Mouse (Mus musculus): ENCODE results near the gene Tmcc3. TPM values are rescaled to one million over a fixed set of nuclear protein-coding genes. Genes with fewer than 3 reads are reported as not detected.

Tmcc3 gene
- polyA plus RNA-seq, 1 experiment from 2014 or later: 5.7 TPM

GRCm38 (mm10) chr10:94413770-94414651 lies 102.3 kb downstream of the Tmcc3 start:
- H3K4me1 ChIP-seq: peaks cover 56% of the 10 kb centered on the region
- peak overlapping the region; percentile 66 for H3K27ac ChIP-seq
- no peaks in the 10 kb centered on the region for H3K36me3 ChIP-seq

DNA sequence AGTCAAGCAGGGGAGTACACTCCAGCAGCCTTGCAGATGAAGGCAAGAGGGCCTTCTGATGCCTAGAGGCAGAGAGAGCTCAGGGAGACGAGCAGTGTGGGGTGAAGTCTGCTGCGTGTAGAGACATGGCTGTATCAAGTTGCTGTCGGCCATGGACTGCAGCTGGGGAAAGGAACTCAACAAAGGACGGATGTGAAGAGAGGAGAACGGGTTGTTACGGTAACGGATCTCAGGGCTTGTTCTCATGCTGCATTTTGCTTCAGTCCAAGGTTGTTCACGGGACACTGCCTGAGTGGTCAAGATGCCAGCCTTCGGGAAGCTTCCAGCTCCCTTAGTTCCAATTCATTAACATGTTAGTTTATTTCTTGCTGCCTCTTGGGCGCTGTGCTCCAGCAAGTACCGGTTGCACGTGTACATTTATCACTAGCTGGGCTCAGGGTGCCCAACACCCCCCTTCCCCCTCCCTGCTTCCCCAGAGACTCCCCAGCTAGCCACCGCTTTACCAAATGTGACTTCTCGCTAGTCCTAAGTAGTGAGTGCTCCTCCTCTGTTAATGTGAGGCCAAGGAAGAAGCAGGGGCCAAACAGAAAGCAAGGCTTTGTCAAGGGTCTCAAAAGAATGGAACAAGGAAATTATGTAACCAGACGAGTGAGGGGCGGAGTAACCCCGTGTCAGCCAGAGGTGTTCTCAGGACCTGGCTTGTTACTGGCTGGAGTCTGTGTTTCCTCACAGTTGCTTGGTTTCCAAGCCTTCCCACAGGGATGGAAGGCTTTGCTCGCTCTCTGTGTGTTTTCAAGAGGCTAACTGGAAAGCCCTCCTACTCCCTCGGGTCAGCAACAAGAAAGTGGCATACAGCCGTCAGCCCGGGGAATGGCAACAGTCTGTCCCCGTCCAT lies 104.4 kb downstream of the Tmcc3 start:
- DNase-seq (ENCODE audit: low spot score): no peak
- H3K9me3 ChIP-seq (replicated peaks): no peaks in the 10 kb centered on the region
- H3K27me3 ChIP-seq (ENCODE audit: low read depth, poor library complexity, severe bottlenecking): no peaks in the 10 kb centered on the region
- H3K27ac ChIP-seq: peak overlapping the region; percentile 79
- no peaks in the 10 kb centered on the region for H3K36me3 ChIP-seq
- no peak overlapping the region for H3K4me3 ChIP-seq
- 69% methylated on average over 22 of the region's 22 CpGs for WGBS
- peaks cover 44% of the 10 kb centered on the region for H3K4me1 ChIP-seq

More at GRCm38 (mm10) chr10:94413770-94414651, 102.3 kb downstream of the Tmcc3 start:
- WGBS: 26% methylated on average over 8 of the region's 8 CpGs
- no peaks in the 10 kb centered on the region for H3K27me3 ChIP-seq (ENCODE audit: low read depth, poor library complexity, severe bottlenecking)
- H3K9me3 ChIP-seq (replicated peaks): no peaks in the 10 kb centered on the region
- no peak for DNase-seq (ENCODE audit: low spot score)
- no peak overlapping the region for H3K4me3 ChIP-seq

DNA sequence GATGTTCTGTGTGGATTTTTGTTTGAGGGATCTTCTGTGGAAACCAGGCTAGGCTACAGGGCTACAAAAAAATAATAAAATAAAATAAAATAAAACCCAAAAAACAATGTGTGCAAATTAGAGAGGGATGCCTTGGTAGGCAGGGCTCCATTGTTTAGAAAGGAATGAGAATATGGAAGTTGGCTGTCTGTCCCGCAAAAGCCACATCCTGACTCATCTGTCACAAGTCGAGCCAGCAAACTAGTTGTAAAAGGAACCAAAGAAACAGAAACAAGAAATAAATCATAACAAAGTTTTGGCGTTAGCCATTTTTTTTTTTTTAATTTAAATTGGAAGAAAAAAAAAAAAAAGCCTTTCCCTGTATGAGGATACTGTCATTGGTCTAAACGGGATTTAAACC lies 105.9 kb downstream of the Tmcc3 start:
- Histone ChIP-seq H3K36me3 (no peaks in the 10 kb centered on the region), H3K9me3 (replicated peaks) (no peaks in the 10 kb centered on the region), H3K27me3 (ENCODE audit: low read depth, poor library complexity, severe bottlenecking) (no peaks in the 10 kb centered on the region), H3K4me3 (no peak overlapping the region), H3K4me1 (peaks cover 33% of the 10 kb centered on the region), H3K27ac (no peak overlapping the region)
- DNase-seq (ENCODE audit: low spot score): no peak
- 92% methylated on average over 4 of the region's 4 CpGs for WGBS

DNA sequence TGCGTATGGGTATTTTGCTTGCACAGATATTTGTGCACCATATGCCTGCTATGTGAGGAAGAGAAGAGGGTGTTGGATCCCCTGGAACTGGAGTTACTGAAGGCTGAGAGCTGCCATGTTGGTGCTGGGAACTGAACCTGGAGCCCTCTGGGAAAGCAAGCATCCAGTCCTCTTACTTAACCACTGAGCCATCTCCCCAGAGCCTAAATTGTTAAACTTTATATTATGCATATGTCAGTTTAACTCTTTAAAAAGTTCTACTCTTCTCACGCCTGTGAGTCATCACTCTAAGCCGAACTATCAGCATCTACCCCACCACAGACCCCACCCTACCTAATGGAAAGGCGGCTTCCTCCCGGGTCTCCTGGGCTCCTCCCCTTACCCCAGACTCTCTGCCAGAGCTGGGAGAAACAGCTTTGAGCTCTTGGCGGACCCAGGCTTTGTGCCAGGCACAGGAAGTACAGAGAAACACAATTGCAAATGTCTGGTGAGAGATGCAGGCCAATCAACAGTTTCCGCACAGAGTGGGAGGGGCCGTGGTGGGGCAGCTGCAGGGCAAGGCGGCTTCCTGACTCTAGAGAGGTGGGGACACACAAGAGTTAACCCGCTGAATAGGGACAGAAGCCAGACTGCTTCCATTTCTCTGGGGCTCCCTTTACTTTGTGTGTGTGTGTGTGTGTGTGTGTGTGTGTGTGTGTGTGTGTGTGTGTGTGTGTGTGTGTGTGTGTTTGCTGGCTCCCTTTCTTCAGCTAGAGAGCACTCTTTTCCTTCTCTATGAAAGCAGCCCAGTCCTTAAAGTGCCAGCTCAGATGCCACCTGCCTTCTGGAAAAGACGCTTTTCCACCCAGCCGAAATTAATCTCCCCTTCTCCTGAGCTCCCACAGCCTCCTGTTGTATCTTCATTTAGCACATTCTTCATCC lies 114.5 kb downstream of the Tmcc3 start:
- Histone ChIP-seq H3K4me1 (peaks cover 9% of the 10 kb centered on the region; the same call in 1 of the 2 replicates), H3K27me3 (ENCODE audit: low read depth, poor library complexity, severe bottlenecking) (no peaks in the 10 kb centered on the region), H3K36me3 (no peaks in the 10 kb centered on the region), H3K4me3 (no peak overlapping the region), H3K27ac (peak overlapping the region; percentile 47), H3K9me3 (replicated peaks) (no peaks in the 10 kb centered on the region)
- DNase-seq (ENCODE audit: low spot score): peak; percentile 50
- WGBS: 68% methylated on average over 12 of the region's 12 CpGs

DNA sequence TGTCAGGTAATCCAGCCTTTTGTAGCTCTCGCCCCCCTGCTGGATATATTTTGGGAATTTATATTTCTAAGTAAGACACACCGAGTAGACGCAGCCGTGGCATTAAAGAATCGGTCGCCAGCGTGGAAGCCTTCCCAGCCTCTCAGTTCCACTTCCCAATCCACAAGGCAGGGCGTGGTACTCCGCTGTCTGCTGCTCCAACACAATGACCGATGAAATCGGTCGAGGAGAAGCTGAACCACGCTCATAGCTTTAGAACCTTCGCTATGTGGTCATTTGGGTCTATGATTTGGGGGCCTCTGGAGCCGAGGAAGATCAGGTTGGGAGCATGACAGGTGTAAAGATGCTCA lies 115.1 kb downstream of the Tmcc3 start:
- H3K4me3 ChIP-seq: no peak overlapping the region
- WGBS: 91% methylated on average over 15 of the region's 15 CpGs
- H3K9me3 ChIP-seq (replicated peaks): no peaks in the 10 kb centered on the region
- no peaks in the 10 kb centered on the region for H3K27me3 ChIP-seq (ENCODE audit: low read depth, poor library complexity, severe bottlenecking)
- peaks cover 9% of the 10 kb centered on the region; the same call in 1 of the 2 replicates for H3K4me1 ChIP-seq
- no peak for DNase-seq (ENCODE audit: low spot score)
- H3K27ac ChIP-seq: peak overlapping the region; percentile 47
- H3K36me3 ChIP-seq: no peaks in the 10 kb centered on the region

- H3K9me3 ChIP-seq (replicated peaks): no peaks in the 10 kb centered on the region
- peaks cover 9% of the 10 kb centered on the region; the same call in 1 of the 2 replicates for H3K4me1 ChIP-seq
- no peak overlapping the region for H3K27ac ChIP-seq
- H3K27me3 ChIP-seq (ENCODE audit: low read depth, poor library complexity, severe bottlenecking): no peaks in the 10 kb centered on the region
- DNase-seq (ENCODE audit: low spot score): no peak
- no peak overlapping the region for H3K4me3 ChIP-seq
- no peaks in the 10 kb centered on the region for H3K36me3 ChIP-seq
- WGBS: 70% methylated on average over 12 of the region's 12 CpGs
These were observed 116.6 kb downstream of the Tmcc3 start for GRCm38 (mm10) chr10:94428186-94428942.

DNA sequence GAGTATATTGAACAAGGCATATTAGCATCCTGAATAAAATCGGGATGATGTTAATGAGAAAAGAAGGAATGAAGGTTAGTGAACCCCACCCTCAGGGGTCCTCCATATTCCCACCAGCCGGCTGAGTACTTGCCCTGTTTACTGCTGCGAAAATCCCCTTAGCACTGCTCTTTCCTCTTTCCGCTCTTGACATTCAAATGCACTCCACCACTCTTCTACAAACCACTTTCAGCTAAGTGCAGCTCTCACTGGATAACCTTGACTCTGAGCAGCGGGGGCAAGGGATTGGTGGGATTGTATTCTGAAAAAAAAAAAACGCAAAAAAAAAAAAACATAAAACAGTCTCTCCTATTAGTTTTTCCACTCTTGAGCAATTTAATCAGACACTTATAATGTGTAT lies 118.8 kb downstream of the Tmcc3 start:
- H3K36me3 ChIP-seq: no peaks in the 10 kb centered on the region
- H3K27ac ChIP-seq: no peak overlapping the region
- H3K4me1 ChIP-seq: peaks cover 9% of the 10 kb centered on the region; the same call in 1 of the 2 replicates
- 72% methylated on average over 6 of the region's 6 CpGs for WGBS
- H3K9me3 ChIP-seq (replicated peaks): no peaks in the 10 kb centered on the region
- H3K27me3 ChIP-seq (ENCODE audit: low read depth, poor library complexity, severe bottlenecking): no peaks in the 10 kb centered on the region
- no peak for DNase-seq (ENCODE audit: low spot score)
- H3K4me3 ChIP-seq: no peak overlapping the region

GRCm38 (mm10) chr10:94432933-94433332 lies 121.2 kb downstream of the Tmcc3 start:
- Histone ChIP-seq H3K4me1 (no peaks in the 10 kb centered on the region), H3K27me3 (ENCODE audit: low read depth, poor library complexity, severe bottlenecking) (no peaks in the 10 kb centered on the region), H3K36me3 (no peaks in the 10 kb centered on the region), H3K4me3 (no peak overlapping the region), H3K27ac (no peak overlapping the region), H3K9me3 (replicated peaks) (no peaks in the 10 kb centered on the region)
- no peak for DNase-seq (ENCODE audit: low spot score)
- 84% methylated on average over 5 of the region's 5 CpGs for WGBS

GRCm38 (mm10) chr10:94433901-94434300 lies 122.2 kb downstream of the Tmcc3 start:
- no peak for DNase-seq (ENCODE audit: low spot score)
- 40% methylated on average over 7 of the region's 7 CpGs for WGBS
- Histone ChIP-seq H3K36me3 (no peaks in the 10 kb centered on the region), H3K4me3 (no peak overlapping the region), H3K4me1 (no peaks in the 10 kb centered on the region), H3K27ac (no peak overlapping the region), H3K9me3 (replicated peaks) (no peaks in the 10 kb centered on the region), H3K27me3 (ENCODE audit: low read depth, poor library complexity, severe bottlenecking) (no peaks in the 10 kb centered on the region)

GRCm38 (mm10) chr10:94442725-94443124 lies 131.0 kb downstream of the Tmcc3 start:
- Histone ChIP-seq H3K27ac (no peak overlapping the region), H3K27me3 (ENCODE audit: low read depth, poor library complexity, severe bottlenecking) (no peaks in the 10 kb centered on the region), H3K4me1 (0 out of 2 replicates have a peak, but pooled peaks cover 2% of the 10 kb centered on the region), H3K9me3 (replicated peaks) (no peaks in the 10 kb centered on the region), H3K4me3 (no peak overlapping the region), H3K36me3 (no peaks in the 10 kb centered on the region)
- WGBS: 82% methylated on average over 7 of the region's 7 CpGs
- no peak for DNase-seq (ENCODE audit: low spot score)

DNA sequence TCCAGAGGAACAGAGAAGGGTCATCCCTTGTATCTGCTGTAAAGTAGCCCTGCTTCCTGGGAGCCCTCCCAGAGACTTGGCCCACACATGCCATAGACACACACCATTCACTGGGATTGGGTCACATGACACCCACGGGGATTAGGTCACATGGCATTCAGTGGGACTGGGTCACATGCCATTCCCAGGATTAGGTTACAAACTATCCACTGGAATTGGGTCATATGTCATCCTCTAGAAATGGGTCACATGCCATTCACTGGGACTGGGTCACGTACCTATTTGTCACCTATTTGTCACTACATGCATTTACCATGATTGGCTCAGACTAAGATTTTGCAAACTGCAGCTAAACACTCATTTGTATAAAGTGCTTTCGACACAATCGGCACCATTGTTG lies 131.7 kb downstream of the Tmcc3 start:
- Histone ChIP-seq H3K4me1 (0 out of 2 replicates have a peak, but pooled peaks cover 6% of the 10 kb centered on the region), H3K27me3 (ENCODE audit: low read depth, poor library complexity, severe bottlenecking) (no peaks in the 10 kb centered on the region), H3K27ac (no peak overlapping the region), H3K4me3 (no peak overlapping the region), H3K9me3 (replicated peaks) (no peaks in the 10 kb centered on the region), H3K36me3 (no peaks in the 10 kb centered on the region)
- DNase-seq (ENCODE audit: low spot score): no peak
- 92% methylated on average over 4 of the region's 4 CpGs for whole genome bisulfite sequencing

DNA sequence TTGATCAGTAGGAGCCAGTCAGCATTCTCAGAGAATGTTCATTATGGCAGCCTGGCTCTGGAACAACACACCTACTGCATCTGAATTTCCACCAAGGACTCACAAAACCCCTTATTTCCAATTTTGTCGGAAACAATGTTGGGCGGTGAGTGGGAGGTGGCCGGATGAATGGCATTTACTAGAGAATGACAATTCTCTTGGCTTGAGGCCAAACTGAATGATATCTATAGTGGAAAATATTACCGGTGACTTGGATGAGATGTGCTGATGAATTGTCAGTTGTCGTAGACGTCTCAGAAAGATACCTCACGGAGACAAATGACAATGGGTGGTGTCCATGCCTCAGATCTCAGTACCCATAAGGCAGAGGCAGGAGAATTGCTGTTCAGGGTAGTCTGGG lies 133.4 kb downstream of the Tmcc3 start:
- 96% methylated on average over 7 of the region's 7 CpGs for WGBS
- Histone ChIP-seq H3K4me1 (peaks cover 14% of the 10 kb centered on the region), H3K9me3 (replicated peaks) (no peaks in the 10 kb centered on the region), H3K27ac (no peak overlapping the region), H3K27me3 (ENCODE audit: low read depth, poor library complexity, severe bottlenecking) (no peaks in the 10 kb centered on the region), H3K36me3 (no peaks in the 10 kb centered on the region), H3K4me3 (no peak overlapping the region)
- DNase-seq (ENCODE audit: low spot score): no peak

Measured in limb, embryonic 10.5 days (tissue).